Mouse (Mus musculus) spleen, adult 2 months (tissue): ENCODE measurements around the gene Cd81. TPM values are rescaled to one million over a fixed set of nuclear protein-coding genes. Genes with fewer than 3 reads are reported as not detected.

Experiments
- DNase-seq, 2 experiments: peaks; one replicate each; pipeline versions ENCODE4 v3.0.0 to v3.0.0-alpha.2; 2012 to 2021; ENCODE audit warnings: low spot score in 2 of 2, low read depth in 1 of 2
- H3K27ac ChIP-seq: fragments of 200-500 bp; 2 replicates; pipeline ENCODE4 v1.5.1; 2012; ENCODE audit warnings: low read length, inconsistent platforms; ENCODE audit not compliant: insufficient read depth
- H3K27me3 ChIP-seq: fragments of 200-500 bp; 2 replicates; pipeline ENCODE4 v1.6.1; 2012; ENCODE audit warnings: mild to moderate bottlenecking, moderate library complexity, low read length, inconsistent platforms; ENCODE audit not compliant: control insufficient read depth, insufficient read depth
- H3K36me3 ChIP-seq: fragments of 200-500 bp; 2 replicates; pipeline ENCODE4 v1.6.1; 2012; ENCODE audit warnings: mild to moderate bottlenecking, low read length, inconsistent platforms; ENCODE audit not compliant: control insufficient read depth, insufficient read depth
- H3K4me1 ChIP-seq: fragments of 200-500 bp; 2 replicates; pipeline ENCODE4 v1.6.1; 2011; ENCODE audit warnings: inconsistent platforms; ENCODE audit not compliant: control insufficient read depth, insufficient read depth, insufficient read length
- H3K4me3 ChIP-seq: fragments of 200-500 bp; 2 replicates; pipeline ENCODE4 v1.5.1; 2011; ENCODE audit warnings: mild to moderate bottlenecking, inconsistent platforms; ENCODE audit not compliant: insufficient read depth, insufficient read length; ENCODE audit errors: extremely low read depth
- CTCF ChIP-seq: fragments of 200-500 bp; IDR thresholded peaks from 2 replicates; pipeline ENCODE4 v1.5.1; 2011; ENCODE audit warnings: mild to moderate bottlenecking, inconsistent platforms; ENCODE audit not compliant: insufficient read depth, insufficient read length, insufficient replicate concordance; ENCODE audit errors: extremely low read depth
- POLR2A ChIP-seq: fragments of 200-500 bp; IDR thresholded peaks from 2 replicates; pipeline ENCODE4 v1.6.1; 2011; ENCODE audit warnings: low read depth, low read length, inconsistent platforms
- WGBS: fragments of 180-500 bp; shearing (Covaris S2); methylation state at CpG from one replicate; pipeline ENCODE4 v1.1.7; 2018; 5-methylcytosine and 5-hydroxymethylcytosine counted together
- polyA plus RNA-seq: library from polyadenylated mRNA; depleted of rRNA; stranded (reverse); fragments of >200 nt; gene quantifications from 2 replicates; pipeline ENCODE4 v1.2.3, GENCODE M21; 2012

Cd81 gene
- polyA plus RNA-seq, 1 experiment: 352 TPM

GRCm38 (mm10) chr7:143059202-143059870 lies 6.8 kb downstream of the Cd81 start:
- no peak for TF ChIP-seq CTCF
- no peak for TF ChIP-seq POLR2A
- Histone ChIP-seq H3K36me3 (peaks cover 15% of the 10 kb centered on the region; the same call in 1 of the 2 replicates), H3K4me3 (no peak overlapping the region), H3K27me3 (no peaks in the 10 kb centered on the region), H3K4me1 (peaks cover 37% of the 10 kb centered on the region; the same call in 1 of the 2 replicates), H3K27ac (peak overlapping the region; percentile 37; the same call in 1 of the 2 replicates)
- WGBS: 33% methylated on average over 5 of the region's 5 CpGs
- no peak for DNase-seq

- H3K27me3 ChIP-seq: no peaks in the 10 kb centered on the region
- H3K27ac ChIP-seq: no peak overlapping the region
- WGBS: 84% methylated on average over 2 of the region's 2 CpGs
- TF ChIP-seq CTCF (no peak), POLR2A (no peak)
- H3K36me3 ChIP-seq: peaks cover 23% of the 10 kb centered on the region
- DNase-seq: no peak
- H3K4me1 ChIP-seq: peaks cover 11% of the 10 kb centered on the region; the same call in 1 of the 2 replicates
- H3K4me3 ChIP-seq: no peak overlapping the region
These were observed 10.2 kb downstream of the Cd81 start for GRCm38 (mm10) chr7:143062704-143063103.

- H3K27ac ChIP-seq: no peak overlapping the region
- H3K4me1 ChIP-seq: peaks cover 5% of the 10 kb centered on the region; the same call in 1 of the 2 replicates
These were observed 11.7 kb downstream of the Cd81 start for GRCm38 (mm10) chr7:143064226-143064625.

GRCm38 (mm10) chr7:143065692-143066091 lies 13.2 kb downstream of the Cd81 start:
- no peak for DNase-seq
- Histone ChIP-seq H3K27ac (no peak overlapping the region), H3K27me3 (no peaks in the 10 kb centered on the region), H3K4me1 (peaks cover 14% of the 10 kb centered on the region; the same call in 1 of the 2 replicates), H3K36me3 (peaks cover 24% of the 10 kb centered on the region), H3K4me3 (no peak overlapping the region)
- WGBS: 92% methylated on average over 2 of the region's 2 CpGs
- TF ChIP-seq CTCF: no peak
- TF ChIP-seq POLR2A: no peak

More at GRCm38 (mm10) chr7:143064226-143064625, 11.7 kb downstream of the Cd81 start:
- no peaks in the 10 kb centered on the region for H3K27me3 ChIP-seq
- TF ChIP-seq CTCF (no peak), POLR2A (no peak)
- 85% methylated on average over 6 of the region's 6 CpGs for WGBS
- peaks cover 24% of the 10 kb centered on the region for H3K36me3 ChIP-seq
- H3K4me3 ChIP-seq: no peak overlapping the region
- DNase-seq: no peak

- Histone ChIP-seq H3K4me1 (peaks cover 14% of the 10 kb centered on the region; the same call in 1 of the 2 replicates), H3K27ac (no peak overlapping the region), H3K36me3 (peaks cover 23% of the 10 kb centered on the region), H3K4me3 (no peak overlapping the region), H3K27me3 (no peaks in the 10 kb centered on the region)
- TF ChIP-seq POLR2A: no peak
- TF ChIP-seq CTCF: no peak
- no peak for DNase-seq
- WGBS: 83% methylated on average over 2 of the region's 2 CpGs
These were observed 14.9 kb downstream of the Cd81 start for GRCm38 (mm10) chr7:143067469-143067868.

GRCm38 (mm10) chr7:143067897-143068296 lies 15.4 kb downstream of the Cd81 start:
- TF ChIP-seq POLR2A (no peak), CTCF (no peak)
- WGBS: 86% methylated on average over 3 of the region's 3 CpGs
- no peak for DNase-seq
- Histone ChIP-seq H3K4me3 (no peak overlapping the region), H3K36me3 (peaks cover 18% of the 10 kb centered on the region), H3K27ac (no peak overlapping the region), H3K27me3 (no peaks in the 10 kb centered on the region), H3K4me1 (peaks cover 14% of the 10 kb centered on the region; the same call in 1 of the 2 replicates)
